Mouse (Mus musculus): ENCODE measurements around the gene Gde1. TPM values are rescaled to one million over a fixed set of nuclear protein-coding genes. Genes with fewer than 3 reads are reported as not detected.

The Gde1 gene
- polyA plus RNA-seq, 1 experiment, result 42.4 TPM

GRCm38 (mm10) chr7:118689088-118689487, 16.5 kb downstream of the Gde1 start:
- H3K4me3 ChIP-seq (replicated peaks), result no peak overlapping the region
- H3K9me3 ChIP-seq, result no peaks in the 10 kb centered on the region
- H3K36me3 ChIP-seq (replicated peaks; ENCODE audit: low read length), result peaks cover 65% of the 10 kb centered on the region
- no peak for TF ChIP-seq FLI1 (IDR thresholded peaks at IDR 0.05; ENCODE audit: low read length)
- TF ChIP-seq GATA1 (IDR thresholded peaks at IDR 0.05; ENCODE audit: borderline replicate concordance, low read length), result no peak
- H3K4me1 ChIP-seq, result peaks cover 17% of the 10 kb centered on the region
- H3K27me3 ChIP-seq (replicated peaks), result no peaks in the 10 kb centered on the region

GRCm38 (mm10) chr7:118688199-118688598, 17.4 kb downstream of the Gde1 start:
- H3K36me3 ChIP-seq (replicated peaks; ENCODE audit: low read length), result peaks cover 59% of the 10 kb centered on the region
- no peaks in the 10 kb centered on the region for H3K9me3 ChIP-seq
- peaks cover 17% of the 10 kb centered on the region for H3K4me1 ChIP-seq
- no peak overlapping the region for H3K4me3 ChIP-seq (replicated peaks)
- TF ChIP-seq FLI1 (IDR thresholded peaks at IDR 0.05; ENCODE audit: low read length) (no peak), GATA1 (IDR thresholded peaks at IDR 0.05; ENCODE audit: borderline replicate concordance, low read length) (no peak; the same call in 2 of the 3 replicates)
- no peaks in the 10 kb centered on the region for H3K27me3 ChIP-seq (replicated peaks)

- peaks cover 18% of the 10 kb centered on the region for H3K9me3 ChIP-seq
- TF ChIP-seq FLI1 (IDR thresholded peaks at IDR 0.05; ENCODE audit: low read length) (no peak), GATA1 (IDR thresholded peaks at IDR 0.05; ENCODE audit: borderline replicate concordance, low read length) (no peak)
- H3K27me3 ChIP-seq (replicated peaks), result peaks cover 6% of the 10 kb centered on the region
- no peaks in the 10 kb centered on the region for H3K36me3 ChIP-seq (replicated peaks; ENCODE audit: low read length)
- H3K4me1 ChIP-seq, result no peaks in the 10 kb centered on the region
- H3K4me3 ChIP-seq (replicated peaks), result no peak overlapping the region
Measured at GRCm38 (mm10) chr7:118676826-118677225, 28.8 kb downstream of the Gde1 start.

- H3K9me3 ChIP-seq, result peaks cover 12% of the 10 kb centered on the region
- H3K27me3 ChIP-seq (replicated peaks), result peaks cover 11% of the 10 kb centered on the region
- no peak for TF ChIP-seq FLI1 (IDR thresholded peaks at IDR 0.05; ENCODE audit: low read length)
- TF ChIP-seq GATA1 (IDR thresholded peaks at IDR 0.05; ENCODE audit: borderline replicate concordance, low read length), result no peak
- H3K4me3 ChIP-seq (replicated peaks), result no peak overlapping the region
- no peaks in the 10 kb centered on the region for H3K4me1 ChIP-seq
- no peaks in the 10 kb centered on the region for H3K36me3 ChIP-seq (replicated peaks; ENCODE audit: low read length)
Measured at GRCm38 (mm10) chr7:118670142-118670541, 35.4 kb downstream of the Gde1 start.

GRCm38 (mm10) chr7:118667773-118668172, 37.8 kb downstream of the Gde1 start:
- H3K4me3 ChIP-seq (replicated peaks), result no peak overlapping the region
- peaks cover 28% of the 10 kb centered on the region for H3K9me3 ChIP-seq
- peaks cover 9% of the 10 kb centered on the region for H3K27me3 ChIP-seq (replicated peaks)
- TF ChIP-seq GATA1 (IDR thresholded peaks at IDR 0.05; ENCODE audit: borderline replicate concordance, low read length) (no peak), FLI1 (IDR thresholded peaks at IDR 0.05; ENCODE audit: low read length) (no peak)
- H3K36me3 ChIP-seq (replicated peaks; ENCODE audit: low read length), result no peaks in the 10 kb centered on the region
- no peaks in the 10 kb centered on the region for H3K4me1 ChIP-seq

GRCm38 (mm10) chr7:118656730-118657129, 48.8 kb downstream of the Gde1 start:
- TF ChIP-seq FLI1 (IDR thresholded peaks at IDR 0.05; ENCODE audit: low read length) (no peak), GATA1 (IDR thresholded peaks at IDR 0.05; ENCODE audit: borderline replicate concordance, low read length) (no peak)
- Histone ChIP-seq H3K9me3 (no peaks in the 10 kb centered on the region), H3K27me3 (replicated peaks) (peaks cover 2% of the 10 kb centered on the region), H3K4me1 (peaks cover 7% of the 10 kb centered on the region; the same call in 1 of the 2 replicates), H3K4me3 (replicated peaks) (no peak overlapping the region), H3K36me3 (replicated peaks; ENCODE audit: low read length) (no peaks in the 10 kb centered on the region)

GRCm38 (mm10) chr7:118652572-118653295, 52.8 kb downstream of the Gde1 start:
- Histone ChIP-seq H3K27me3 (replicated peaks) (peaks cover 4% of the 10 kb centered on the region), H3K36me3 (replicated peaks; ENCODE audit: low read length) (no peaks in the 10 kb centered on the region), H3K4me3 (replicated peaks) (no peak overlapping the region), H3K9me3 (no peaks in the 10 kb centered on the region), H3K4me1 (peaks cover 7% of the 10 kb centered on the region; the same call in 1 of the 2 replicates)
- TF ChIP-seq GATA1 (IDR thresholded peaks at IDR 0.05; ENCODE audit: borderline replicate concordance, low read length) (no peak), FLI1 (IDR thresholded peaks at IDR 0.05; ENCODE audit: low read length) (no peak)

GRCm38 (mm10) chr7:118650891-118651290, 54.7 kb downstream of the Gde1 start:
- H3K4me3 ChIP-seq (replicated peaks), result no peak overlapping the region
- H3K9me3 ChIP-seq, result no peaks in the 10 kb centered on the region

GRCm38 (mm10) chr7:118650119-118650518, 55.5 kb downstream of the Gde1 start:
- no peaks in the 10 kb centered on the region for H3K9me3 ChIP-seq
- H3K36me3 ChIP-seq (replicated peaks; ENCODE audit: low read length), result no peaks in the 10 kb centered on the region
- peaks cover 4% of the 10 kb centered on the region; the same call in 1 of the 2 replicates for H3K4me1 ChIP-seq
- no peak overlapping the region for H3K4me3 ChIP-seq (replicated peaks)
- no peak for TF ChIP-seq FLI1 (IDR thresholded peaks at IDR 0.05; ENCODE audit: low read length)
- no peak for TF ChIP-seq GATA1 (IDR thresholded peaks at IDR 0.05; ENCODE audit: borderline replicate concordance, low read length)
- peaks cover 4% of the 10 kb centered on the region for H3K27me3 ChIP-seq (replicated peaks)

More at GRCm38 (mm10) chr7:118650891-118651290, 54.7 kb downstream of the Gde1 start:
- TF ChIP-seq GATA1 (IDR thresholded peaks at IDR 0.05; ENCODE audit: borderline replicate concordance, low read length) (no peak), FLI1 (IDR thresholded peaks at IDR 0.05; ENCODE audit: low read length) (no peak)
- Histone ChIP-seq H3K27me3 (replicated peaks) (peaks cover 4% of the 10 kb centered on the region), H3K4me1 (peaks cover 4% of the 10 kb centered on the region; the same call in 1 of the 2 replicates), H3K36me3 (replicated peaks; ENCODE audit: low read length) (no peaks in the 10 kb centered on the region)

- peaks cover 4% of the 10 kb centered on the region for H3K27me3 ChIP-seq (replicated peaks)
- H3K4me3 ChIP-seq (replicated peaks), result no peak overlapping the region
- peaks cover 4% of the 10 kb centered on the region; the same call in 1 of the 2 replicates for H3K4me1 ChIP-seq
- H3K36me3 ChIP-seq (replicated peaks; ENCODE audit: low read length), result no peaks in the 10 kb centered on the region
- TF ChIP-seq GATA1 (IDR thresholded peaks at IDR 0.05; ENCODE audit: borderline replicate concordance, low read length), result no peak
- no peak for TF ChIP-seq FLI1 (IDR thresholded peaks at IDR 0.05; ENCODE audit: low read length)
- no peaks in the 10 kb centered on the region for H3K9me3 ChIP-seq
Measured at GRCm38 (mm10) chr7:118649328-118649727, 56.2 kb downstream of the Gde1 start.
